Mouse (Mus musculus): ENCODE results near the gene Arid3a. TPM values are rescaled to one million over a fixed set of nuclear protein-coding genes. Genes with fewer than 3 reads are reported as not detected.

Arid3a gene
- total RNA-seq, 2 experiments from 2014 or later, result 12.6 to 15.9 TPM

DNA sequence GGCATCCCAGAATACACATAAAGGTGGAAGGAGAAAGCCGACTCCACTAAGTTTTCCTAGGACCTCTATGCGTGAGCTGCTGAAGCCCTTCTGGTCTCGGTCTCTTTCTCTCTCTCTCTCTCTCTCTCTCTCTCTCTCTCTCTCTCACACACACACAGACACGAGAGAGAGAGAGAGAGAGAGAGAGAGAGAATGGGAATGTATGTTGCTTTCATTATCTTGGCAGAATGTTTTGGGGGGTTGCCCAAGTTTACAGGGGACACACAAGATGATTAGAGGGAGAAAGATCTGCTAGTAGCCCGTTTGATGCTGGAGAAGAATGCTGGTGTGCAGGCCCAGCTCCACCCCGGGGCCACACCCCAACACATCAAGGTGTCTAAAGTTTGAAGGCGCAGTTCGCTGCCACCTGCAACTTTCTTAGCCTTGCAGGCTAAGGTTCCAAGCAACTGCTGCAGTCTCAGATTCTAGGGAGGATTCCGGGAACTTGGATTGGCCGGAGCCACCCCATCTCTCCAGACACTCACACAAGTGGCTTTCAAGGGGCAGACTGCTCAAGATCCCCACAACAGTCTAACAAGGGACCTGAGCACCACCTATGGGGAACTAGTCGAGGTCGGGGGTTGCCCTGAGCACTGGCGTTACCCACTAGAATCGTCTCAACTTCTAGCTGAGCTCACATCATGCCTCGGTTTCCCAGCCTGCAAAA lies 905 bp upstream of the Arid3a start:
- DNase-seq (ENCODE audit: low spot score in 2 of 2), result no peak

DNA sequence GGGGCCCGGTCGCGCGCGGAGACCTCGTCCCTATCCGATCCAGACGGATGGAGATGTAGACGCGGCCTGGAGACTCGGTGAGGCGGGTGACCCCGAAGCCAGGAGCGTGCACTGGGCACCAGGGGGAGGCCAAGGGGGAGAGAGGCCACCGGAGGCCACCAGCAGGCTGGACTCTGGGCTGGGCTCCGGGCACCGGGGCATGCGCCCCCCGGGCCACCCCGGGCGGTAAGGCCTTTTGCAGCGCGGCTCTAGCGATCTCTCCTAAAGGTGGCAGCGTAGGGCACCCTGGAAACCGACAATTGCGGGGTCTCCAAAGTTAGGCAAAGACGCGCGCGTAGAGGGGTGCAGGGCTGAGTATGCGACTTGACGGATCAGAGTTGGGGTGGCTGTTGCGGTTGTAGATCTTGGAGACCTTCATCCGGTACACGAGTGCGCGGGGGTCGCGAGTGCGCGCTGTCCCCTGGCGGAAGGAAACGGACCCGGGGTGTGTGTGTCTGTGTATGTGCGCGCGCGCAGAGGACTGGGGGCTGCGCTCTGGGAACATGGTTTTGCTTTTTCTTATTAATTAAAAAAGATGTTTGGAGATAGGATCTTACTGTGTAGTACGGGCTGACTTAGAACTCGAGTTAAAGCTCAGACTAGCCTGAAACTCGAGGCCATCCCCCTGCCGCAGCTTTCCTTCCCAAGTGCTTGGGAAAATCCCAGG lies 634 bp downstream of the Arid3a start:
- DNase-seq (ENCODE audit: low spot score in 2 of 2), result peak in 1 of 2 experiments; percentile 42

DNA sequence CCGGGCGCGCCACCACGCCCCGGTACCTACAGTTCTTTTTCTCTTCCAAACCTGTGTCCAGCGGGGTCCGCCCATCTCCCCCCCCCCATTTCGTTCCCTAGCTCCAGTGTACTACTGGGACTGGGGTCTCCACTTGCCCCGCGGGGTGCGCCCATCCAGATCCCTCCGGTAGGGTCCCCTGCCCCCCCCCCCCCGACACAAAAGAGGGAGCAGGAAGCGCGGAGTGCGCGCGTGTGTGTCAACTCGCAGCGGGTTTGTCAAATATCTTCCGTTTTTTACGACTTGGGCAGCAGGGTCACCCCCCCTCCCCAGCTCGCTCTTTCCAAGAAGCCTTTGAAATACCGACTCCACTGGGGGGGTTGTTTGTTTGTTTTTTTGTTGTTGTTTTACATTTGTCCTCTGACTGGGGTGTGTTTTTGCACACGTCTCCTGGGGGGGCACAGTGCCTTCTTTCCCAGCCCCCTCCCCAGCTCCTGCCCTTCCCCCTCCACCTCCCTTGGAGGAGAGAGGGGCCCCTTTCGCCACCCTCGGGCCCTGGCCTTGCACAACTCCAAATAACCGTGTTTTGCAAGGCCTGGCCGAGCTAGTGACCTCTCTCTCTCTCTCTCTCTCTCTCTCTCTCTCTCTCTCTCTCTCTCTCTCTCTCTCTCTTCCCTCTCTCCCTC lies 1.3 kb downstream of the Arid3a start:
- peak in 1 of 2 experiments; percentile 43 for DNase-seq (ENCODE audit: low spot score in 2 of 2)

DNA sequence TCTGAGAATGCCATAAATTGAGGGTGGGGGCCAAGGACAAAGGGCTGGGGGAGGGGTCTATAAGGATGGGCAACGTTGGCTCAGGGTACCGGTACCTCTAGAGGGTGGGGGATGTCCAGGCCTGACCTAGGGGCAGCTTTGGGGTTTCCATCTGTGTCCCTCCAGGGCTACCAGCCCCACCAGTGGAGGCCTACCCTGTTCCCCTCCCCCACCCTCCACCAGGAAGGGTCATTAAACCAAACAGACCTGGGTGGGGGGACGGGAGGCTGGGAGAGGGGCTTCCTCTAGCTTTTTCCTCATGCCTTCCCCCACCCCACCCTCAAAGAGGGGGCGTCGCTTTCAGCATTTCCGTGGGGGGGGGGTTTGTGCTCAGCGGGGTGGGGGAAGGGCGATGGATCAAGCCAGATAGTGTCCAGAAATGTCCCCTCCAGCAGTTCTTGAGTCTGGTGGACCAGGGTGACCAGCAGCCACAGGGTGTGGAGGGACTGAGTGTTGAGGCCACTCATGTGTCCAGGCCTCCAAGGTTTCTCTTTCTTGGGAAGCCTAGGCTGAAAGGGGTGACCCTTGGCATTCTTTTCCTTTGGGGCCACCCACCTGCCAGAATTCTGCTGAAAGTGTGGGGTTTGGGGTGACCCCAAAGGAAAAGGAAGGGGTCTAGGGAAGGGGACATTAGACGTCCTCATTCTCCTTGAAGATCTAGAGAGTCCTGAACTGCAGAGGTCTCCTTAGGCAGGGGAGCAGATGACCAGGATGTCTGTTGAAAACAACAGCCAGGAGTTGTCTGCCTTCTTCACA lies 2.3 kb downstream of the Arid3a start:
- DNase-seq (ENCODE audit: low spot score in 2 of 2), result no peak

DNA sequence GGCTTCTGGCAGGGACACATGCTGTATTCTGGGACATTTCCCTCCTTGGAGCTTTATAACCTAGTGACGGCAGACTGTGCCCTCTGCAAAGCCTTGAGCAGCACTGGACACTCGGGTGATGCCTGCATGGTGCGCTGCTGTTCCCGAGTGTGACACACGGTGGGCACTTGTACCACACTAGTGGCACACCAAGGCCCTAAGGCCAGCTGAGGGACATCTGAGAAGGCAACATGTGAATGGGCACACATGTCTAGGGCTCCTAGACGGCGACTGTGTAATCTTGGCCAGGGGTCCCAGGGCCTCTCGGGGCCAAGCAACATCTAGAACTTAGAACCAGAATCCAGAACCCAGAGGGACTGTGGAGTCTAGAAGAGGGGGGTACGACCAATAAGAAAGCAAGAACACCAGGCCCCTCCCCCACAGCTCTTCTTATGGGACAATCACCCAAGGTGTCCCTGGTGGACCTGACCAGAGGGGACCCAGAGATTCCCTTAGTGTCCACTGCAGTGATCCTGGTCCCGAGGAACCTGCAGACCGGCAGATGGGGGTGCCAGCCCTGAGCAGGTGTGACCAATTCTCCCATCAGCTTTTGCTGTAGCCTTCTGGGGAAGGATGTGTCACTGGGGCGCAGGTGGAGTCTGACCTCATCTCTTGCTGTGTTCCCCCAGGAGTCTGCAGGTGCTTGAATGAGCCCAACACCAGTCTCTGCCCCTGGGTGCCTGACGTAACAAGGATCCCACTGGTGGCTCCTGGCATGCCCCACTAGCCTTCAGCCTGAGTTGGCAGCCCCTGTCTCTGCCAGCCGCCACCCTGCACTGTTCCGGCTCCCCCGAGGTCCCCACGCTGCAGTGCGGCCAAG lies 3.4 kb downstream of the Arid3a start:
- no peak for DNase-seq (ENCODE audit: low spot score in 2 of 2)

DNA sequence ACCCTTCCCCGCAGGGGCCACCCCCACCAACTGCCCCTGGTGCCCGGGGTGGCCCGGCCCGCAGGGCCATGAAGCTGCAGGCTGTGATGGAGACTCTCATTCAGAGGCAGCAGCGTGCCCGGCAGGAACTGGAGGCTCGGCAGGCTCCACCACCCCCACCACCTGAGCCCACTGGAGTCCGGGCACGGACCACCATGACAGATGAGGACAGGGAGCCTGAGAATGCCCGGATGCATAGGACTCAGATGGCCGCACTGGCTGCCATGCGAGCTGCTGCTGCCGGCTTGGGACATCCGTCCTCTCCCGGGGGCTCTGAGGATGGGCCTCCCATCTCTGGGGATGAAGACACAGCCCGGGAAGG lies 4.0 kb downstream of the Arid3a start:
- no peak for DNase-seq (ENCODE audit: low spot score in 2 of 2)

DNA sequence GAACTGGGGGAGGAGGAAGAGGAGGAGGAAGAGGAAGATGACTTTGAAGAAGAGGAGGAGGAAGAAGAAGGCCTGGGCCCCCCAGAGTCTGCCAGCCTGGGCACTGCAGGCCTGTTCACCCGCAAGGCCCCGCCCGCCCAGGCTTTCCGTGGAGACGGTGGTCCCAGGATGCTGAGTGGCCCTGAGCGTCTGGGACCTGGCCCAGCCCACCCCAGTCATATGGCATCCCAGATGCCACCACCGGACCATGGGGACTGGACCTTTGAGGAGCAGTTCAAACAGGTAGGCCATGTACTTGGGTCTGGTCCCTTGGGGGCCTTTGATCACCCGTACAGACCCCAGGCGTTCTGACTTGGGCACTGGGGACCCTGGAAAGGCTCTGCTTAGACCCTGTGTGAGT lies 5.0 kb downstream of the Arid3a start:
- no peak for DNase-seq (ENCODE audit: low spot score in 2 of 2)

DNA sequence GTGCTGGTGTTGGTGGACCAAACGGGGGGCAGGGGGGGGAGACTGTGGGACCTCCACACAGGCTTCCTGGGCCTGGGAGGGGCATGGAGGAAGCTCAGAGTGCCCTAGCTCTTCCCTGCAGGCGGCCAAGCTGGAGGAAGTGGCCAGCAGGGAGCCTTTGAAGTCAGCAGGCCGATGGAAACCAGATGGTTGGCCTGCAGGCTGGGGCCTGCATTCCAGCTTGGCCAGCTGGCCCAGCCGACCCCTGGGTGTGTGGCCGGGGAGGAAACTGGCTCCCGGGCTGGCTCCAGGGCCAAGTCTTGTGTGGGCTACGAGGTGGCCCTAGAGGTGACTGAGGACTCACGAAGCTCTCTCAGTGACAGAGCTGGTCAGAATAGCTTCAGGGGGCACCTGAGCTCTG lies 5.9 kb downstream of the Arid3a start:
- no peak for DNase-seq (ENCODE audit: low spot score in 2 of 2)

DNA sequence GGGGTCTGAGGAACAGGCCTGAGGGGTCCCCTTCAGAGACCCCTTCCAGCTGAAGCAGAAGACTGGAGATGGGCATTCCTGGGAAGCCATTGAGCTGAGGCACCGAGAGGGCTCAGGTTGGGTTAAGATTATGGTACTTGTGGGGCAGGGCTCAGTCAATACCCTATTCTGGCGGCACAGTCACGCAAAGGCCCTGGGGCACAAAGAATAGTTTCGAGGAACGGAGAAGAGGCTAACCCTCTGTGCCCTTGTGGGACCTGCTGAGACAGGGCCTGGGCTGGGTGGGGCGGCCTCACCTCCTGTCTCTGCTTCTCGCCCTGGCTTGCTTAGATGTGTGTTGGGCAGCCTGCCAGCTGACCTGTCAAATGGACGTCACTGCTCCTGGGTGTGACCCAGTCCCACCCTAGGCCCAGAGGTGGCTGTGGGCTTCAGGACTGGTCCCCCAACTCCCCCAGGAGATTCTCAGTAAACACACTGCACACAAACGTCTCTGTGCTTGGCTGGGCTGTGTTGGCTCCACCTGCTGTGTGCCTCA lies 6.4 kb downstream of the Arid3a start:
- DNase-seq (ENCODE audit: low spot score in 2 of 2), result no peak

DNA sequence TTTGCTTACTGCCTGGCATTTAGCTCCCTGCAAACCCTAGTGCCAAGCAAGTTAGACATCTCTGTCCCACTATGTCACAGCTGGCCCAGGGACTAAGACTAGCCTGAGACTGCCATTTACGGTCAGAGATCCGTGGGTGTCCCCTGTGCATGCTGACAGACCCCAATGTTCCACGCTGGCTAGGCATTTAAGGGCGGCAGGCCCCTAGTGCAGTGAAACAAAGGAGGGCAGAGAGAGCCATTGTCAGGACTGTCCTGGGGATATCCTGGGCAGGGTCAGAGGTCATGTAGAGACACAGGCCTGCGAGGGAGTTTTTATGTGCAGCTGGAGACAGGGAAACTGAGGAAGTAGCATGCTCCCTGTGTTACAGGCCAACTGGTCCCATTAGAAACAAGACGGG lies 7.0 kb downstream of the Arid3a start:
- no peak for DNase-seq (ENCODE audit: low spot score in 2 of 2)

DNA sequence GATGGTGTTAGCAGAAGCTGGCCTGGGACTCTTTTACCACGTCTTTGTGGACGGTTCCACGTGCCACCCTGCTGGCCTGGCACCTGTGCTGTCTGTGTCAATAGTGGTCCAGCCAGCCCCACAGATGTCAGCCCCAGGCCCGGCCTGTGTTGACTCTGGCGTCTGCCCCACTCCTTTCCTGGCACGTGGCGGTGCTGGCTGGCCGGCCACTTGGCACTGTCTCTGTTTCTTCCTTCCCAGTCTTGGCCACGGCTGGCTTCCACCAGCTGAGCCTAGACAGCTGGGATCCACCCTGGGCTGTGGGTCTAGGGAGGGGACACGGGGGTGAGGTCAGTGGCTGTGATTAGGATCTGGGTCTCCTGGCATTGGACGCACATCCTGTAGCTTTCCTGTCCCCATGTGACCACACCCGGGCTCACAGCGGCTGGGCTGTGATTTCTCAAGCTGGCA lies 7.5 kb downstream of the Arid3a start:
- peak in 1 of 2 experiments; percentile 47 for DNase-seq (ENCODE audit: low spot score in 2 of 2)

DNA sequence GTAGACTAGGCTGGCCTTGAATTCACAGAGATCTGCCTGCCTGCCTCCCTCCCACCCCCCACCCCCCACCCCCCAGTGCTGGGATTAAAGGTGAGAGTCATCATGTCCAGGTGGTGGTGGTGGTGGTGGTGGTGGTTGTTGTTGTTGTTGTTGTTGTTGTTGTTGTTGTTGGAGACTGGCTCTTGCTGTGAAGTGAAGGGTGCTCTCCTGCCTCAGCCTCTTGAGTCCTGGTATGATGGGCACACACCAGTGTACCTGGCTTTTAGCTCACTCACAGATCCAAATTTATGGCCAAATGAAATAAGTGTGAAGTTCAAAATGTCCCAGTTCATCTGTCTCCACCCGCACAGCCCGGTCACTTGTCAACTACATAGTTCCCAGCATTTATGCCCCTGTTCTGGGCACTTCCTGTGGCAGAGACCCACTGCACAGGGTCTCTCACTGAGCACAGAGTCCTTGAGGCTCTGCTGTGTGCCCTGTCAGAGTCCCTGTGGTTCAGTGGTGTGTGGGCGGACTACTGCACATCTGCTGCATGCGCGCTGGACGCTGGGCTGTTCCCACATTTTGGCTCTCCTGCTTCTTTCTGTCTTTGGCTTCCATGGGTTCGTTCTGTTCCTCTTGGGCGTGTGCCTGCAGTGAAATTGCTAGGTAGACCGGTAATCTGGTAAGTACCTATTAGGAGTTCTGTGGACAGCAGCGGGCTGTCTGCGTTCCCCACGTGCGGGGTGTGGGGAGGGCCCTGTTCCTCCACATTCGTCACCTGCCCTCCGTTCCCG lies 8.1 kb downstream of the Arid3a start:
- no peak for DNase-seq (ENCODE audit: low spot score in 2 of 2)

DNA sequence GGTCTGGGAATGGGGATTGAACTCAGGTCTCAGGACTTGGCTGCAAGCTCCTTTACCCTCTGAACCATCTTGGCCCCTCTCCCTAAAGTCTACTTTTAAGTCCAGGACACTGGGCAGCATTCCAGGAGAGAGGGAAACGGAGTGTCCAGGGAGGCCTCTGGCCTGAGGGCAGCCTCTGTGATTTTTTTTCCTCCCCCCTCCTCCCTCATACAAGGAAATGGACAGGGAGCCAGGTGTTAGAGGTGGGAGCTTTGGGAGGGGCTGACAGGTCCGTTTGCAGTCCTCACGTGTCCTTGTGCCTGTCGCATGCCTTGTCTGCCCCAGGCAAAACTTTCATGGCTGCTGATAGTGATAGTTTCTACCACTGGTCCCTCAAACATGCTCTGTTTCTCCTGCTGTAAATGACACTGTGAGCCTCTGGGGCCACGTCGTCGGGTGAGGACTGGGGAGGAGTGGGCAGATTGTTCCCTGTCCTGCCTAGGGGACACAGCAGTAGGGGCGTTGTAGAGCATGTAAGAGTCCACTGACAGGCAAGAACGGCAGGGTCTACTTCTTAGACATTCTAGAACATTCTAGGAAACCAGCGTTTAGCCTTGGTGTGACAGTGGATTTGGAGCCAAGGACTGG lies 9.6 kb downstream of the Arid3a start:
- DNase-seq (ENCODE audit: low spot score in 2 of 2), result no peak

DNA sequence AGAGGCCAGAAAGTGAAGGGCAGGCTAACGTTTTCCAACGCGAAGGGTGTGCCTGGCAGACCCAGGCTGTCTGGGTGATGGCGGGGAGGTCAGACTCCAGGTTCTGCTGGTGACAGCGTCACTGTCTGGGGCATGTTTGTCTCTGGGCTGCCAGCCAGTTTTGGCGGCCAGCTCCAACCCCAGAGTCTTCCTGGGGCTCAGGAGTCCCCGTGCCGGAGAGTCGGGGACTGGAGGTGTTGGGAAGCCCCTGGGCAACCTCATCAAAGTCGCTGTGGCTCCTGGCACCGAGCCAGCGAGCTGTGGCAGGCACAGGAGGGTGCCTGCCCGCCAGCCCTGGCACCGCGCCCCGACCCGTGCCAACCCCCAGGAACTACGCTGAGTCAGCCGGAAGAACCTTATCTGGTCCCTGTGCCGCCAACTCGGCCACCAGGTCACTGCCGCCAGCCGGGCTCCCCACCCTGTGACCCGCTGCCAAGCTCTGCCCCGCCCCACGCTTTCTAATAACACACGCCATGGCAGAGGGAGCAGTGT lies 10.1 kb downstream of the Arid3a start:
- peak; percentile 60 to 81 for DNase-seq (ENCODE audit: low spot score in 2 of 2)

DNA sequence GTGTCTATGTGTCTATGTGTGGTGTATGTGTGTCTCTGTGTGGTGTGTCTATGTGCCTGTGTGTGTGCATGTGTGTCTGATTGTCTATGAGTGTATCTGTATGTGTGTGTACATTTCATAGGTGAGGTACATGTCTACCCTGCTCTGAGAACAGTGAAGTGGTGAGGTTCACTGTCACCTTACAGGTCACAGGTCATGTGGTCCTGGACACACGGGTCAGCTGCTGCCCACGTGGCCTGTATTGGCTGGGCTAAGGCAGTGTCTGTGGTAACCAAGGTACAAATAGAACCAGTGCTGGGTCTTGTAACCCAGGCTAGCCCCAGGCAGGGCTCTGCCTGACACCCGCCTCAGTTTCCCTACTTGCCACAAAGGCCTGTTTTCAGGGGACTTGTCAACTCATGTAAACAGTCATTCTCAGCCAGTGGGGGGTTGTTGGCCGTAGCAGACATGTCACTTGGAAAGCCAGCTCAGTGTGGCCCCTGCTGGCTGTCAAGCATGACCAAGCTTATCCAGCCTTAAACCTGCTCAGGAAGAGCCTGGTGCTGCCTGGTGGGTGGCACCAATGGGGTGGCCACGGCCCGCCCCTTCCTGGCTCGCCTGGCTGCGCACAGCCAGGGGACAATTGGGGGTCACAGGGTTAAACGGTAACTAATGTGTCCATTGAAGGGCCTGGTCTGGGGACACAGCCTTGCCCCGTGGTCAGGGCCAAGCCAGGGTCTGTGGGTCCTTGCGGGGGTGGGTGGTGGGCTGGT lies 11.1 kb downstream of the Arid3a start:
- no peak for DNase-seq (ENCODE audit: low spot score in 2 of 2)

DNA sequence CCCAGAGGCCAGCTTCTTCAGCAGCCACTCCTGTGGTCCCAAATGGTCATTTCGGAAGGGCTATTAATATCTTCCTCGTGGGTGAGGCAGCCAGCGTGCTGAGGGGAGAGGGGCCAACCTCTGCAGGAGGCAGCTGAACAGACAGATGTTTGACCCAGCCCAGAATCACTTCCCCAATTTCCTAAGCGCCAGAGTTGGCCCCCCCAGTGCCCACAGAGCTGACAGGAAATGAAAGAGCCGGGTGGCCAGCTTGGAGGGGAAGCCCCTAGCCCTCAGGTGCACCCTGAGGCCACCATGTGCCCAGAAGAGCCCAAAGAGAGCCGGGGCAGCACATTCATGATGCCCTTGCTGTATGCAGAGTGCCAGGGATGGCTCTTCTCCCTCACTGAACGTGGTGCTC lies 13.9 kb downstream of the Arid3a start:
- no peak for DNase-seq (ENCODE audit: low spot score in 2 of 2)

DNA sequence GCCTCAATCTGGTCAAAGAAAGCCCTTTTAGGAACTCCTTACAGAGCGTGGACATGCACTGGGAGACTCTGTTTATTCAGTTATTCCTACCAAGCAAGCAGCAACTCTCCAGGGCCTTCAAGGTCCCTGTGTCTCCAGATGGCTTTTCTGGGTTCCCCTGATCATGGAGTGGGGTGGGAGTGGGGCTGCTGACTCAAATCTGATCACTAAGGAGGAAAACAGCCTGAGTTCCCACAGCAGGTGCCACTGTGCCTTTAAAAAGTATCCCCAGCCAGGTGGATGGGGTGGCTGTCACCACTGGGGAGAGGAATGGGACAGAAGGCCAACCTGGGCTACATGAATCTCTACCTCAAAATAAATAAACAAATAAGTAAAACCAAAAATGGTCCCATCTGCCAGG lies 16.1 kb downstream of the Arid3a start:
- DNase-seq (ENCODE audit: low spot score in 2 of 2), result no peak

DNA sequence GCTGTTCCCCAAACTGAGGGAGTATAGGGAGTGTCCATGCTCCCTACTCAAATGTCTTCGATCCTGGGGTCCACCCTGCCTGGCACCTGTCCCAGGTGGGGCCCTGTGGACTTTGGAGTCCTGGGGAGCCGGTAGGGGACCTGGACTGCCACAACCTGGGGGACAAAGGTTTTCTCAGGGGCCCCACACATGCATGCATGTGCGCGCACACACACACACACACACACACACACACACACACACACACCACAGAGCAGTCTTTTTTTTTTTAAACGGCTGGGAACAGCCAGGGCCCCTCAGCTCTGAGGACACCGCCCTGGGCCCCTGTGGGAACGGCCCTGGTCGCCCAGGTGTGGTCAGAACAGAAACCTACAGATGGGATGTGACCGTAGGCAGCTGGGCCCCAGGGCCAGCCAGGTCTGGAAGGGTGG lies 16.6 kb downstream of the Arid3a start:
- DNase-seq (ENCODE audit: low spot score in 2 of 2), result no peak
